Mouse (Mus musculus): ENCODE results near the gene Tbxa2r. TPM values are rescaled to one million over a fixed set of nuclear protein-coding genes. Genes with fewer than 3 reads are reported as not detected.
A peak's percentile ranks its signal among the peaks of the same experiment; 100 is the strongest.

Gene Tbxa2r
- 0.16 TPM for polyA plus RNA-seq (2012; fragmentation: generic; extraction: Trizol)

DNA sequence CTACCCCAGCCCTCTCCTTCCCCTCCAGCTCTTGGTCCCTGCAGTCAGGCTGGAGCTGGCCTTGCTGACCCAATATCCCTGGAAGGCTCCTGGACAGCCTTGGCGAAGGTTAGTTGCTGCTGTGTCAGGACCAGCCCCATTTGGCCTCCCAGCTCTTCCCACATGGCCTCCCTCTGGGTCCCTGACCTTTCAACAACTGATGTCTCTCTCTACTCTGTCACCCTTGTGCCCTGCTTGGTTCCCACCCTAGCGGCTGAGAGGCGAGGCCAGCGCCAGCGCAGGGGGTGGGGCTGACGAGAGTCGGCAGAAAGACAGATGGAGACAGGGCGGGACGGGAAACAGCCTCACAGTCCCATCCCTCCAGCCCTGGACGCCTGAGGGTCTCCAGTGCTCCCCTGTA, at the start of gene Tbxa2r:
Tbxa2r (plus strand) TSS at position 346 of the 400 bp plus-strand sequence.
- Histone ChIP-seq H3K79me2 (ENCODE audit: control insufficient read depth, insufficient read depth) (no peaks in the 10 kb centered on the region), H3ac (ENCODE audit: control insufficient read depth, insufficient read length) (no peak within 1 kb of the TSS), H3K27me3 (ENCODE audit: control insufficient read depth, insufficient read depth, insufficient read length) (no peaks in the 10 kb centered on the region), H3K4me2 (ENCODE audit: low read depth) (no peak within 1 kb of the TSS), H3K36me3 (ENCODE audit: control insufficient read depth, insufficient read depth) (peaks cover 10% of the 10 kb centered on the region), H3K4me3 (no peak within 1 kb of the TSS)
- TF ChIP-seq MYOG (IDR thresholded peaks at IDR 0.05; ENCODE audit: control insufficient read depth in 1 of 3, insufficient read depth in 1 of 3, insufficient read length in 2 of 3, low read depth in 2 of 3) (no peak), POLR2AphosphoS2 (IDR thresholded peaks at IDR 0.05; ENCODE audit: insufficient read length, low read depth) (no peak)

DNA sequence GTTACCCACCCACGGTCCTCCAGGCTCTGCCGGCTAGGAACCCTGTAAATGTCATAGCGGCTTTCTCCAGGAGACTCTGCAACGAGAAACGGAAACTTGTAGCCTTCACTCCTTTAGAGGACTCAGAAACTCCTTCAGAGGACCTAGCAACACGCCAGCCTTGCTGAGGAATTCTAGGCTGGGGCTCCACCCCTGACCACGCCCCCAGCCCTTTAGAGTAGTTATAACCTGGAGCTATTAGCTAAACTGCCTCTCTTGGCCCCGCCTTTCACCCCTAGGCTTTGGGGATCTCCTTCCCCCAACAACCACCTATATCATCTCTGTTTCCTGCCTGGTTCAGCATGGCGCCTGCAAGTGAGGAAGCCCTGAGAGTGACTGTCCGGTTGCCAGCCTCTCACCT, 49.0 kb upstream of the Tbxa2r start:
- TF ChIP-seq TCF3 (IDR thresholded peaks at IDR 0.05; ENCODE audit: insufficient read length, low read depth) (no peak), POLR2AphosphoS2 (IDR thresholded peaks at IDR 0.05; ENCODE audit: insufficient read length, low read depth) (no peak)
- H3K4me3 ChIP-seq: no peak overlapping the region
- H3K27me3 ChIP-seq (ENCODE audit: control insufficient read depth, insufficient read depth, insufficient read length): peaks cover 28% of the 10 kb centered on the region
- H3ac ChIP-seq (ENCODE audit: control insufficient read depth, insufficient read length): no peak overlapping the region
- no peaks in the 10 kb centered on the region for H3K36me3 ChIP-seq (ENCODE audit: control insufficient read depth, insufficient read depth)
- H3K4me2 ChIP-seq (ENCODE audit: low read depth): no peak overlapping the region
- H3K79me2 ChIP-seq (ENCODE audit: control insufficient read depth, insufficient read depth): no peaks in the 10 kb centered on the region

DNA sequence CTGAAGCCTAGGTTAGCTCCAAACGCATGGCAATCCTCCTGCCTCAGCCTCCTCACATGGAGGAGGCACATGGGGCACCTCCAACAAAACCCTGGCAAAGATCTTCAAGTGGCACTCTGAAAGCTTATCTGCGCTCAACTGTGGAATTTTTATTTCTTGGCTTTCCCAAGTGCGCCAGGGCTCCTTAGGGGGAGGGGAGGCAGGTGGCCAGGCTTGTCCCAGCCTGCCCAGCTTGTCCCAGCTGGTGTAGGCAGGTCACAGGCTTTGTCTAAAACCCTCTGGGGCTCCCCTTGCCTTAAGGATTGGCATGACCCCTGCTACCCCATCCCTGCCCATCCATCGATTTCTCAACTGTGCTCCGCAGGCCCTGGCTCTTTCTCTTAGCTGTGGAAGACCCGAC, 44.3 kb upstream of the Tbxa2r start:
- peaks cover 38% of the 10 kb centered on the region for H3K27me3 ChIP-seq (ENCODE audit: control insufficient read depth, insufficient read depth, insufficient read length)
- TF ChIP-seq MYOD1 (IDR thresholded peaks at IDR 0.05; ENCODE audit: control insufficient read depth in 1 of 3, insufficient read length in 2 of 3, low read depth in 2 of 3) (no peak), POLR2A (IDR thresholded peaks at IDR 0.05; ENCODE audit: insufficient read length, low read depth) (no peak), MYOG (IDR thresholded peaks at IDR 0.05; ENCODE audit: control insufficient read depth in 1 of 3, insufficient read depth in 1 of 3, insufficient read length in 2 of 3, low read depth in 2 of 3) (no peak), POLR2AphosphoS2 (IDR thresholded peaks at IDR 0.05; ENCODE audit: insufficient read length, low read depth) (no peak), TCF3 (IDR thresholded peaks at IDR 0.05; ENCODE audit: insufficient read length, low read depth) (no peak), TCF12 (IDR thresholded peaks at IDR 0.05; ENCODE audit: insufficient read depth, poor library complexity, severe bottlenecking) (no peak), CEBPB (IDR thresholded peaks at IDR 0.05; ENCODE audit: insufficient read depth, poor library complexity, severe bottlenecking) (no peak), SRF (IDR thresholded peaks at IDR 0.05; ENCODE audit: control insufficient read depth, insufficient read length, low read depth) (no peak), E2F4 (IDR thresholded peaks at IDR 0.05; ENCODE audit: insufficient read depth) (no peak)
- no peaks in the 10 kb centered on the region for H3K79me2 ChIP-seq (ENCODE audit: control insufficient read depth, insufficient read depth)
- no peak overlapping the region for H3ac ChIP-seq (ENCODE audit: control insufficient read depth, insufficient read length)
- no peak overlapping the region for H3K4me2 ChIP-seq (ENCODE audit: low read depth)
- no peaks in the 10 kb centered on the region for H3K36me3 ChIP-seq (ENCODE audit: control insufficient read depth, insufficient read depth)
- H3K4me3 ChIP-seq: no peak overlapping the region

- Histone ChIP-seq H3ac (ENCODE audit: control insufficient read depth, insufficient read length) (no peak overlapping the region), H3K79me2 (ENCODE audit: control insufficient read depth, insufficient read depth) (no peaks in the 10 kb centered on the region), H3K4me3 (no peak overlapping the region), H3K27me3 (ENCODE audit: control insufficient read depth, insufficient read depth, insufficient read length) (peaks cover 36% of the 10 kb centered on the region), H3K4me2 (ENCODE audit: low read depth) (no peak overlapping the region), H3K36me3 (ENCODE audit: control insufficient read depth, insufficient read depth) (no peaks in the 10 kb centered on the region)
- no peak for TF ChIP-seq MAX (IDR thresholded peaks at IDR 0.05; ENCODE audit: low read depth)
Observed at GRCm38 (mm10) chr10:81284719-81285118, 43.8 kb upstream of the Tbxa2r start.

DNA sequence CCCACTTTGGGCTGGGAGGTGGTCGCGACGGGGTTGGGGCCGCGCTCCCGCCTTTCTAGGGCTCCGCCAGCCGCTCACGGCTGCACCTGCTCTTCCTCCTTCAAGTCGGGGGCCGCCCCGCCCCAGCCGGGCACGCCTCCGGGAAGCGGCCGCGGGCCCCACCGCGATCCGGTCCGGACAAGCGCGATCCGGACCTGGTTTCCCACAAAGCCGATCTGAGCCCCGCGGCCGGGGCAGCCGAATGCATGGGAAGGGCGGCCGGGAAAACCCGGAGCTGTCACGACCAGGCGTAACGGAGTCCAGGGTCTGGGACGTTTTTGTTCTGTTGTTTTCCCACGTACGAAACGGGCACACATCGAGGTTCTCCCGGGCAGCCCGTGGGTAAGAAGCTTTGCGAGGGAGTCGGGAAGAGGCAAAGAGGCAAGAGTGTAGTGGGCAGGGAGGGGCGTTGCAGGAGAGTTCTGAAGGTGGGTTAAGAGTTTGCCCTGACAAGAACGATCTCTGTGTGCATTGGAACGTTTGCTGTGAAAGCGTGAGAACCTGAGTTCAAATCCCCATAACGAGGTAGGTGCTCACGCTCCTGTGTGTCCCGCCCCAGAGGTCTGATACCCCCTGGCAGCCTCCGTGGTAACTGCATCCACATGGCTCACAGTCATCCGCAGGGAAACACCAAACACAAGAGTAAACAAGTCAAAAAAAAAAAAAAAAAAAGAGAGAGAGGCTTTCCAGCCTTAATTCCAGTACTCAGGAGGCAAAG, 42.7 kb upstream of the Tbxa2r start:
- Histone ChIP-seq H3K27me3 (ENCODE audit: control insufficient read depth, insufficient read depth, insufficient read length) (peaks cover 29% of the 10 kb centered on the region), H3ac (ENCODE audit: control insufficient read depth, insufficient read length) (no peak overlapping the region), H3K36me3 (ENCODE audit: control insufficient read depth, insufficient read depth) (no peaks in the 10 kb centered on the region), H3K4me2 (ENCODE audit: low read depth) (peak overlapping the region; percentile 82), H3K4me3 (peak overlapping the region; percentile 9), H3K79me2 (ENCODE audit: control insufficient read depth, insufficient read depth) (no peaks in the 10 kb centered on the region)
- no peak for TF ChIP-seq MAX (IDR thresholded peaks at IDR 0.05; ENCODE audit: low read depth)
- peak in 1 of 3 experiments; percentile 53 for TF ChIP-seq MYOG (IDR thresholded peaks at IDR 0.05; ENCODE audit: control insufficient read depth in 1 of 3, insufficient read depth in 1 of 3, insufficient read length in 2 of 3, low read depth in 2 of 3)
- peak in 1 of 3 experiments; percentile 58 for TF ChIP-seq MYOD1 (IDR thresholded peaks at IDR 0.05; ENCODE audit: control insufficient read depth in 1 of 3, insufficient read length in 2 of 3, low read depth in 2 of 3)

- no peak overlapping the region for H3K4me2 ChIP-seq (ENCODE audit: low read depth)
- no peak overlapping the region for H3ac ChIP-seq (ENCODE audit: control insufficient read depth, insufficient read length)
- no peak for TF ChIP-seq TCF3 (IDR thresholded peaks at IDR 0.05; ENCODE audit: insufficient read length, low read depth)
- no peak for TF ChIP-seq CEBPB (IDR thresholded peaks at IDR 0.05; ENCODE audit: insufficient read depth, poor library complexity, severe bottlenecking)
- TF ChIP-seq SRF (IDR thresholded peaks at IDR 0.05; ENCODE audit: control insufficient read depth, insufficient read length, low read depth): no peak
- TF ChIP-seq USF1 (IDR thresholded peaks at IDR 0.05; ENCODE audit: low read depth): no peak
- TF ChIP-seq TCF12 (IDR thresholded peaks at IDR 0.05; ENCODE audit: insufficient read depth, poor library complexity, severe bottlenecking): no peak
- no peak for TF ChIP-seq MYOD1 (IDR thresholded peaks at IDR 0.05; ENCODE audit: control insufficient read depth in 1 of 3, insufficient read length in 2 of 3, low read depth in 2 of 3)
- TF ChIP-seq POLR2AphosphoS2 (IDR thresholded peaks at IDR 0.05; ENCODE audit: insufficient read length, low read depth): no peak
- TF ChIP-seq MAX (IDR thresholded peaks at IDR 0.05; ENCODE audit: low read depth): no peak
- TF ChIP-seq MYOG (IDR thresholded peaks at IDR 0.05; ENCODE audit: control insufficient read depth in 1 of 3, insufficient read depth in 1 of 3, insufficient read length in 2 of 3, low read depth in 2 of 3): no peak
- no peak for TF ChIP-seq REST (IDR thresholded peaks at IDR 0.05; ENCODE audit: insufficient read depth, insufficient read length)
- TF ChIP-seq E2F4 (IDR thresholded peaks at IDR 0.05; ENCODE audit: insufficient read depth): no peak
- TF ChIP-seq POLR2A (IDR thresholded peaks at IDR 0.05; ENCODE audit: insufficient read length, low read depth): no peak
- no peaks in the 10 kb centered on the region for H3K36me3 ChIP-seq (ENCODE audit: control insufficient read depth, insufficient read depth)
- no peaks in the 10 kb centered on the region for H3K79me2 ChIP-seq (ENCODE audit: control insufficient read depth, insufficient read depth)
- H3K27me3 ChIP-seq (ENCODE audit: control insufficient read depth, insufficient read depth, insufficient read length): peaks cover 29% of the 10 kb centered on the region
- H3K4me3 ChIP-seq: peak overlapping the region; percentile 9
Observed at GRCm38 (mm10) chr10:81286586-81286985, 41.9 kb upstream of the Tbxa2r start.
